In genomic region chr6:126938047-126938446, GRCm38 (mm10) we compare ENCODE assay signal across 8 mouse cellular contexts. TPM values are rescaled to one million over a fixed set of nuclear protein-coding genes. Genes with fewer than 3 reads are reported as not detected.
DNase-seq lines count a peak whose midpoint lies in the region; ATAC-seq and TF ChIP-seq lines count a peak whose summit lies in the region.

No protein-coding gene starts in this region.

- no peak overlapping the region for H3K27ac ChIP-seq in limb, embryonic 14.5 days (replicated peaks; ENCODE audit: low read depth, low read length)

- peaks cover 10% of the 10 kb centered on the region for H3K4me1 ChIP-seq in limb, embryonic 14.5 days (ENCODE audit: control insufficient read depth, insufficient read depth, low read length)

- H3K36me3 ChIP-seq in limb, embryonic 14.5 days (ENCODE audit: control insufficient read depth, insufficient read depth, low read length): peaks cover 8% of the 10 kb centered on the region; the same call in 1 of the 2 replicates

- H3K9ac ChIP-seq in limb, embryonic 14.5 days (ENCODE audit: low read depth, low read length, severe bottlenecking): peak overlapping the region; percentile 72; the same call in 1 of the 2 replicates

- no peak for ATAC-seq in limb, embryonic 14.5 days (ENCODE audit: low FRiP score, low read depth)

- WGBS in limb, embryonic 14.5 days: 84% methylated on average over 2 of the region's 2 CpGs

- TF ChIP-seq POLR2A in limb, embryonic 14.5 days (IDR thresholded peaks at IDR 0.05; ENCODE audit: borderline replicate concordance, extremely low read depth, insufficient read depth, insufficient read length): no peak

- peak overlapping the region; percentile 72 for H3K4me3 ChIP-seq in limb, embryonic 14.5 days (replicated peaks; ENCODE audit: low read length)

- H3K9me3 ChIP-seq in limb, embryonic 14.5 days (ENCODE audit: control insufficient read depth, low read length): no peaks in the 10 kb centered on the region

- H3K27me3 ChIP-seq in limb, embryonic 14.5 days (ENCODE audit: control insufficient read depth, insufficient read depth, low read length): no peaks in the 10 kb centered on the region

- DNase-seq in embryo, embryonic 11 days: peak; percentile 7
- DNase-seq in embryo, embryonic 9.5 days (ENCODE audit: extremely low spot score): no peak
- peak; percentile 29 for DNase-seq in thymus, postnatal 4 days
- no peak for DNase-seq in thymus, postnatal 36 days
- DNase-seq in limb, embryonic 14.5 days (ENCODE audit: low spot score): no peak
- DNase-seq in gastrocnemius, adult 8-10 months (ENCODE audit: low spot score in 2 of 2): no peak
- no peak for DNase-seq in adrenal gland, postnatal 14 days
- DNase-seq in kidney, postnatal 4 days: no peak

- H3K4me2 ChIP-seq in limb, embryonic 14.5 days (replicated peaks; ENCODE audit: low read depth, low read length, severe bottlenecking): peak overlapping the region; percentile 92

RNA-seq across cellular contexts. Expression of gene Rad51ap1, which starts 1.3 kb away (rescaled TPM):
- polyA plus RNA-seq in limb, embryonic 14.5 days (2012; rRNA removed): 46.3 and 55.8 TPM in 2 replicates
- 50.6 and 52.7 TPM in 2 replicates for polyA plus RNA-seq in limb, embryonic 14.5 days (2014; fragmentation: Nextera tagmentation; extraction: Ambion mirVana)
- total RNA-seq in gastrocnemius, adult 8-10 months (2022): under 1 TPM in 2 of 4 experiments, not detected in 2; 0.52 to 0.90 TPM
- 8.3 and 10.4 TPM in 2 replicates for total RNA-seq in adrenal gland, postnatal 14 days (2021)

RNA-seq across cellular contexts. Expression of gene D6Wsu163e, which starts 1.7 kb away (rescaled TPM):
- polyA plus RNA-seq in limb, embryonic 14.5 days (2012; rRNA removed): 11.1 and 12.2 TPM in 2 replicates
- 12.4 and 16.6 TPM in 2 replicates for polyA plus RNA-seq in limb, embryonic 14.5 days (2014; fragmentation: Nextera tagmentation; extraction: Ambion mirVana)
- 1 to 10 TPM; 6.6 to 8.6 (median 7.8) TPM for total RNA-seq in gastrocnemius, adult 8-10 months (2022)
- total RNA-seq in adrenal gland, postnatal 14 days (2021): 19.0 and 22.3 TPM in 2 replicates

RNA-seq across cellular contexts. Expression of gene Dyrk4, which starts 16.4 kb away (rescaled TPM):
- 0.03 and 0.08 TPM in 2 replicates for polyA plus RNA-seq in limb, embryonic 14.5 days (2012; rRNA removed)
- polyA plus RNA-seq in limb, embryonic 14.5 days (2014; fragmentation: Nextera tagmentation; extraction: Ambion mirVana): not detected in 2 replicates
- total RNA-seq in gastrocnemius, adult 8-10 months (2022): not detected
- total RNA-seq in adrenal gland, postnatal 14 days (2021): 0.26 and 0.34 TPM in 2 replicates

Comparison
In these comparisons a context has a peak if more than half of its experiments do, and no peak if none do; other contexts are left out.
1. DNase-seq: peak in embryo, embryonic 11 days (single experiment) and thymus, postnatal 4 days (single experiment); none in embryo, embryonic 9.5 days (single experiment), thymus, postnatal 36 days (0 of 2), limb, embryonic 14.5 days (single experiment), gastrocnemius, adult 8-10 months (0 of 2), adrenal gland, postnatal 14 days (single experiment) and kidney, postnatal 4 days (0 of 2).